Mouse (Mus musculus) thymus, adult 2 months (tissue): Measurements from ENCODE around the gene Pkp3. TPM values are rescaled to one million over a fixed set of nuclear protein-coding genes. Genes with fewer than 3 reads are reported as not detected.

Experiments used
- DNase-seq: peaks from one replicate; pipeline ENCODE4 v3.0.0; 2021
- H3K27ac ChIP-seq: fragments of 200-500 bp; 2 replicates; pipeline ENCODE4 v1.5.1; 2012; ENCODE audit warnings: low read length, control low read depth; ENCODE audit not compliant: control insufficient read depth, insufficient read depth
- H3K27me3 ChIP-seq: fragments of 200-500 bp; 2 replicates; pipeline ENCODE4 v1.6.1; 2012; ENCODE audit warnings: mild to moderate bottlenecking, low read length, moderate library complexity, mixed read lengths; ENCODE audit not compliant: control insufficient read depth, insufficient read depth
- H3K36me3 ChIP-seq: fragments of 200-500 bp; 2 replicates; pipeline ENCODE4 v1.6.1; 2012; ENCODE audit warnings: mild to moderate bottlenecking, low read length, moderate library complexity; ENCODE audit not compliant: control insufficient read depth, insufficient read depth
- H3K4me1 ChIP-seq: fragments of 200-500 bp; replicated peaks from 2 replicates; pipeline ENCODE4 v1.6.1; 2012; ENCODE audit warnings: low read length; ENCODE audit not compliant: control insufficient read depth, insufficient read depth
- H3K4me3 ChIP-seq: fragments of 200-500 bp; 2 replicates; pipeline ENCODE4 v1.5.1; 2012; ENCODE audit warnings: mild to moderate bottlenecking, low read length, control low read depth, moderate library complexity; ENCODE audit not compliant: control insufficient read depth, insufficient read depth
- CTCF ChIP-seq: fragments of 200-500 bp; IDR thresholded peaks from 2 replicates; pipeline ENCODE4 v1.5.1; 2012; ENCODE audit warnings: mild to moderate bottlenecking, control low read depth, low read length, moderate library complexity, borderline replicate concordance; ENCODE audit not compliant: control insufficient read depth, poor library complexity, insufficient read depth; ENCODE audit errors: extremely low read depth
- POLR2A ChIP-seq: fragments of 200-500 bp; IDR thresholded peaks from 2 replicates; pipeline ENCODE4 v1.6.1; 2012; ENCODE audit warnings: mild to moderate bottlenecking, low read length, control low read depth, moderate library complexity; ENCODE audit not compliant: control insufficient read depth, poor library complexity, insufficient read depth; ENCODE audit errors: extremely low read depth
- WGBS: fragments of 180-500 bp; shearing (Covaris S2); methylation state at CpG from one replicate; pipeline ENCODE4 v1.1.7; 2018; 5-methylcytosine and 5-hydroxymethylcytosine counted together
- polyA plus RNA-seq: library from polyadenylated mRNA; depleted of rRNA; stranded (reverse); fragments of >200 nt; gene quantifications from 2 replicates; pipeline ENCODE4 v1.2.3, GENCODE M21; 2012

Pkp3 gene
- polyA plus RNA-seq, 1 experiment = 49.9 TPM

DNA sequence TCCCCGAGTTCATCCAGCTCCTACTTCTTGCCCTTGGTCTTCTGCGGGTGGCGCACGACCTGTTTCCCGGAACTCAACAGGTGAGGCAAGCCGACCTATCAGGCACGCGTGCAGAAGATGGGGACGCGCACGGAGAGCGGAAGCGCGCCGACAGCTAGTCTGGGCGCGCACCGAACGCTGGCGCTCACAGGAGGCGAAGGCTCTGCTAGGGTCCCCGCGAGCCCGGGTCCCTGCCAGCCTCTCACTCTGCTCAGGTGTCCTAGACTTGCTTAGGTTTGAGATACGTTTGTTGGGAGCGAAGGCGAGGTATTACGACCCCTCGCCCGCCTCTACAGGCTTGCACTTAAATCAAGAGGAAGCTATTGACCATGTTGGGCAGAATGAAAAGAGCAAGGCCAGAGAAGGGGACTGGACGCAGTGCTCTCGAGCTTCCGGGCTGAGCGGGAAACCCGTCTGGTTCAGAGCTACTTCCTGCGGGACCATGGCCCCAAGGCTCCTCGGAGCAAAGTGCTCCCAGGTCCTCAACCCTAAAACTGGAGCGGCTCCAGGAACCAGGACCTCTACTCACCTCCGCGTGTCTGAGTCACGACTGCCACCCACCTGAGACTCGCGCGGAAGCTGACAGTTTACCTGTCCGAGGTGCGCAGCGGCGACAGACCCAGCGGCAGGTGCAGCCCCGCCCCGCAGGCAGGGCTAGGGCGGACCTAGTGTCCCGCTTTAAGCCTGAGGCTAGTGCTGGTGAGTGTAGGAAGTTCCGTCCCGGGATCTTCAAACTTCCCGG lies 22.1 kb downstream of the Pkp3 start, which contains the start of gene Sigirr:
Gene Sigirr (minus strand): TSS at position 662 of the 781 bp plus-strand sequence.
- WGBS = 14% methylated on average over 56 of the region's 56 CpGs
- H3K27ac ChIP-seq = no peak within 1 kb of the TSS

GRCm38 (mm10) chr7:141103161-141103560 lies 25.1 kb downstream of the Pkp3 start:
- TF ChIP-seq CTCF (no peak), POLR2A (no peak)
- 74% methylated on average over 3 of the region's 3 CpGs for WGBS
- Histone ChIP-seq H3K27me3 (no peaks in the 10 kb centered on the region), H3K4me1 (peaks cover 10% of the 10 kb centered on the region), H3K27ac (no peak overlapping the region), H3K4me3 (no peak overlapping the region), H3K36me3 (no peaks in the 10 kb centered on the region)
- DNase-seq = no peak

More for the DNA sequence above, 22.1 kb downstream of the Pkp3 start, which contains the start of gene Sigirr:
- no peak for TF ChIP-seq CTCF
- TF ChIP-seq POLR2A = peak; percentile 66; the same call in 1 of the 2 replicates
- Histone ChIP-seq H3K4me1 (peaks cover 30% of the 10 kb centered on the region), H3K36me3 (no peaks in the 10 kb centered on the region), H3K27me3 (no peaks in the 10 kb centered on the region), H3K4me3 (peak within 1 kb of the TSS; percentile 40)
- peak; percentile 75 for DNase-seq

GRCm38 (mm10) chr7:141115874-141116273 lies 37.9 kb downstream of the Pkp3 start:
- no peak overlapping the region for H3K4me3 ChIP-seq
- no peak overlapping the region for H3K27ac ChIP-seq
- WGBS = 95% methylated on average over 9 of the region's 9 CpGs
- DNase-seq = no peak
- no peaks in the 10 kb centered on the region for H3K36me3 ChIP-seq
- H3K27me3 ChIP-seq = no peaks in the 10 kb centered on the region
- TF ChIP-seq POLR2A = no peak
- TF ChIP-seq CTCF = no peak
- H3K4me1 ChIP-seq = no peaks in the 10 kb centered on the region

DNA sequence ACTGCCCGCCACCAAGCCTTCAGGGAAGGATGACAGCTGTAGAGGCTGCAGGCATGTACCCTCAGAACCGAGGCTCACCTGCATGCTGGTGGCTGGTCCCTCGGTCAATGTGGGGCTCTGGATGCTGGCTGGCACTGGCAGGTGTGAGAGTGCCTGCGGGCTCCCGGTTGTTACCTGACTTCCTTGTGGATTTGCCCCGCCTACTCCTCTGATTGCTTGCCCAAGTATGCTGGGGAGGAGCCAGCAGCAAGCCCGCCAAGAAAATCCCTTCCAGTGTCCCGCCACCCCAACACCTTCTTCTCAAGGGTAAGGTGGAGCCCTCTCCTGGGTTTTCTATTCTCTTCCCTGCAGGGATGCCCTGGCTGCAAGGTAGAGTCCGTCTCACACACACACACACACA lies 39.6 kb downstream of the Pkp3 start, which contains the start of gene Ano9:
Gene Ano9 (minus strand): TSS at position 171 of the 400 bp plus-strand sequence.
- no peak for TF ChIP-seq CTCF
- no peak for TF ChIP-seq POLR2A
- 75% methylated on average over 9 of the region's 9 CpGs for WGBS
- H3K36me3 ChIP-seq = no peaks in the 10 kb centered on the region
- H3K4me3 ChIP-seq = no peak within 1 kb of the TSS
- DNase-seq = no peak
- no peak within 1 kb of the TSS for H3K27ac ChIP-seq
- H3K27me3 ChIP-seq = no peaks in the 10 kb centered on the region
- peaks cover 4% of the 10 kb centered on the region for H3K4me1 ChIP-seq

DNA sequence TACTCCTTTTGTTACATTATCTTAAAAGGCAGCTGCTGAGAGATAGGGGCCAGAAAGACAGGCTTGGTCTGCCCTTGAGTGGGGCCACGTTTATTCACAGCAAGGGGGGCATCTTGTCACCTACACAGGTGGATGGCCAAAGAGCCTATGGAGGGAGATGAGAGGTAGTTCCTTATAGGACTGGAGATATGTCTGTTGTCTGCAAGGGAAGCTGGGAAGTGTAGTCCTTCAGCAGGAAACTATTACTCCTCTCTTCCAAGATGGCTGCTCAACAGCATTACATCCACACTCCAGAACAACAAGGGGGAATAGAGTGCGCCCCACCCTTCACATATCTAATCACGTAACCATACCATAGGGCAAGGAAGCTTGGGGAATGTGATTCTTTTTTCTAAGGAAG lies 41.5 kb downstream of the Pkp3 start:
- H3K36me3 ChIP-seq = no peaks in the 10 kb centered on the region
- peaks cover 9% of the 10 kb centered on the region for H3K4me1 ChIP-seq
- no peak for DNase-seq
- 82% methylated on average over 3 of the region's 3 CpGs for WGBS
- no peaks in the 10 kb centered on the region for H3K27me3 ChIP-seq
- TF ChIP-seq CTCF (no peak), POLR2A (no peak)
- no peak overlapping the region for H3K27ac ChIP-seq
- H3K4me3 ChIP-seq = no peak overlapping the region

- Histone ChIP-seq H3K36me3 (no peaks in the 10 kb centered on the region), H3K27ac (no peak overlapping the region), H3K4me3 (no peak overlapping the region), H3K27me3 (no peaks in the 10 kb centered on the region), H3K4me1 (peaks cover 9% of the 10 kb centered on the region)
- 93% methylated on average over 3 of the region's 3 CpGs for WGBS
- no peak for DNase-seq
- TF ChIP-seq POLR2A (no peak), CTCF (no peak)
Measured at GRCm38 (mm10) chr7:141120605-141121004, 42.6 kb downstream of the Pkp3 start.

GRCm38 (mm10) chr7:141121051-141121531 lies 43.1 kb downstream of the Pkp3 start:
- DNase-seq = no peak
- 85% methylated on average over 5 of the region's 5 CpGs for WGBS

More at GRCm38 (mm10) chr7:141121051-141121531, 43.1 kb downstream of the Pkp3 start:
- no peak overlapping the region for H3K4me3 ChIP-seq
- TF ChIP-seq POLR2A (no peak), CTCF (no peak)
- no peaks in the 10 kb centered on the region for H3K36me3 ChIP-seq
- no peak overlapping the region for H3K27ac ChIP-seq
- H3K27me3 ChIP-seq = no peaks in the 10 kb centered on the region
- peaks cover 9% of the 10 kb centered on the region for H3K4me1 ChIP-seq
